Mouse (Mus musculus) right cerebral cortex, adult 18-20 months (tissue): ENCODE results near the gene Ehhadh.
A peak's percentile ranks its signal among the peaks of the same experiment; 100 is the strongest.

Experiments used
- DNase-seq: peaks from one replicate; pipeline ENCODE4 v3.0.0; 2022; ENCODE audit warnings: mixed read lengths

Gene Ehhadh

DNA sequence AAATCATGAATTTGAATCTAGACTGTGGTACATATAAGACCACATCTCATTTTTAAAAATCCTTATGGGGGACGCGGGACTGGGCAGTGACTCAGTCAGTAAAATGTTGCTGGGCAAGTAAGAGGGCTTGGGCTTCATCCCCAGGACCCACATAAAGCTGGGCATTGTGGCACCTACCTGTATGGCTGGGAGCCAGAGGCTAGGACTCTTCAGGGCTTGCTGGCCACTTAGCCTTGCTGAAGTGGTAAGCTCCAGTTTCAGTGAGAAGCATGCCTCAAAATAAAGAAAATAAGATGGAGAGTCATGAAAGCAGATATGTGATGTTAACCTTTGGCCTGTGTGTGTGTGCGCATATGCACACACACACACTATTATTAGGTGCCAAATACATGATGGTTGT is 60.2 kb downstream of the Ehhadh start:
- no peak for DNase-seq

DNA sequence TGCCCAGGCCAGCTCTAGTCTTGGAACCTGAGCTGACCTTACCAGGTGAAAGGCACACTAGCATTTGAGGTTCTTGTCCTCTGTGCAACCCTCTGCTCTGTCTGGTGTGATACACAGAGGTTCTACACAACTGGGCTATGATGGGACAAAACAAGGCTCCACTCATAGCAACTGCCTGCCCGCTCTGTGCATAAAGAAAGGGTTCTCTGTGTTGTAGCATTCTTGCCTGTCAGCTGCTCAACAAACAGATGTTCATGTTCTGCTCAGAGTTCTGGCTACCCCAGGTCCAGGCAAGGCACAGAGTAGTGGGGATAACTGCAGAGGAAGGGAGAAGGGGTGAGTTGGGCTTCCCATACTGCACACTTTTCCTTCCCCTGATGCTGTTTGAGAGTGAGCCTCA is 63.3 kb downstream of the Ehhadh start:
- DNase-seq = peak; percentile 17

DNA sequence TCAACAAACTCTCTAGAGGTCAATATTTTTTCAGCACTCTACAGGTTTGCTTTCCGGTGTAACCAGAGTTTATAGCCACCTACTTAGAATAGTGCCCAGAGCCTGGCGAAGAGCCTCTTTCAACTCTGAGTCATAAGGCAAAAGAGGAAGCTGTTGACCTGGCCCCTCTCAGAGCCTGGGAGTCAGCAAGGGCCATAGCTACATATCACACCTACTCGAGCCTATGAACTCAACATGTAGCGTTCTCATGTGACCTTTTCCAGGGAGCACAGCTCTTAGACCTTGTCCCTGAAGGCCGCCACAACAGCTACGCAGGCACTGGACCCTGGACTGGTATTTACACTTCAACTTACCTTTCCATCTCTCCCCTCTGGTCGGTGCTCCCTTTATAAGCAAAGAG is 67.8 kb downstream of the Ehhadh start:
- DNase-seq = no peak

DNA sequence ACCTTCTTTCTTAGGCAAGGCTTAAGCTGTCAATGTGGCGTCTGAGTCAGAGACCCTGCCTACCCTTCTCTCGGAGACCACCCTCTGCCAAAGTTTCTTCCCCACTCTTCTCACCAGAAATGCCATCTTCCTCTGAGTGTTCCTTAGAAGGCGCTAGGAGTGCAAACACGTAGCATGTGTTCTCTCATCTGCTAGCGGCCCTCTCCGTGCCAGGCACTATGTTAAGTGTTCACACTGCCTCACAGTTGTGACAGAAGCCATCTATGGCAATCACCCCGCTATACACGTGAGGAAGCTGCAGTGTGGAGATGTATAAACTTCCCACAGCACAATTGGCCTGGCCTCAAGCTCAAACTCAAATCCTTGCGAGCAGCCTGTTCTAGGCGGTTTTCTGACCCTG is 73.1 kb downstream of the Ehhadh start:
- DNase-seq = no peak
